Mouse (Mus musculus) midbrain, embryonic 15.5 days (tissue): ENCODE measurements around the gene Cacna1a. TPM values are rescaled to one million over a fixed set of nuclear protein-coding genes. Genes with fewer than 3 reads are reported as not detected.
"Not testable (repeated sequence)": the region's sequence is repeated elsewhere in the genome, so short reads cannot be mapped to it uniquely, and the experiment has no call there.

ENCODE experiments used
- ATAC-seq: fragments of 200-750 bp; cut with Nextera tagmentation; replicated peaks from 2 replicates; pipeline ENCODE4 v1.8.0; 2017; ENCODE audit warnings: moderate TSS enrichment
- H3K27ac ChIP-seq: fragments of 300-500 bp; sonication (generic); 2 replicates; pipeline ENCODE4 v1.5.1; 2015; ENCODE audit warnings: mild to moderate bottlenecking, inconsistent platforms
- H3K27me3 ChIP-seq: fragments of 300-500 bp; sonication (generic); replicated peaks from 2 replicates; pipeline ENCODE4 v1.6.1; 2015; ENCODE audit warnings: inconsistent platforms
- H3K36me3 ChIP-seq: fragments of 300-500 bp; sonication (generic); replicated peaks from 2 replicates; pipeline ENCODE4 v1.6.1; 2015; ENCODE audit warnings: inconsistent platforms
- H3K4me1 ChIP-seq: fragments of 300-500 bp; sonication (generic); 2 replicates; pipeline ENCODE4 v1.6.1; 2015; ENCODE audit warnings: inconsistent platforms
- H3K4me2 ChIP-seq: fragments of 300-500 bp; sonication (generic); 2 replicates; pipeline ENCODE4 v1.6.1; 2015; ENCODE audit warnings: inconsistent platforms, mild to moderate bottlenecking, moderate library complexity
- H3K4me3 ChIP-seq: fragments of 300-500 bp; sonication (generic); 2 replicates; pipeline ENCODE4 v1.5.1; 2015; ENCODE audit warnings: mild to moderate bottlenecking, inconsistent platforms
- H3K9ac ChIP-seq: fragments of 300-500 bp; sonication (generic); 2 replicates; pipeline ENCODE4 v1.6.1; 2015; ENCODE audit warnings: mild to moderate bottlenecking, inconsistent platforms
- H3K9me3 ChIP-seq: fragments of 300-500 bp; sonication (generic); 2 replicates; pipeline ENCODE4 v1.6.1; 2016; ENCODE audit warnings: inconsistent platforms
- WGBS: fragments of 180-500 bp; shearing (Covaris S2); methylation state at CpG from one replicate; pipeline ENCODE4 v1.1.7; 2015; ENCODE audit warnings: mixed read lengths; 5-methylcytosine and 5-hydroxymethylcytosine counted together
- polyA plus RNA-seq: library from polyadenylated mRNA; unstranded; fragments of >200 nt; fragmentation: Nextera tagmentation; extraction: Ambion mirVana; gene quantifications from 2 replicates; pipeline ENCODE4 v1.2.1, GENCODE M21; 2015

Cacna1a gene
- polyA plus RNA-seq, 1 experiment from 2014 or later = 24.8 TPM

DNA sequence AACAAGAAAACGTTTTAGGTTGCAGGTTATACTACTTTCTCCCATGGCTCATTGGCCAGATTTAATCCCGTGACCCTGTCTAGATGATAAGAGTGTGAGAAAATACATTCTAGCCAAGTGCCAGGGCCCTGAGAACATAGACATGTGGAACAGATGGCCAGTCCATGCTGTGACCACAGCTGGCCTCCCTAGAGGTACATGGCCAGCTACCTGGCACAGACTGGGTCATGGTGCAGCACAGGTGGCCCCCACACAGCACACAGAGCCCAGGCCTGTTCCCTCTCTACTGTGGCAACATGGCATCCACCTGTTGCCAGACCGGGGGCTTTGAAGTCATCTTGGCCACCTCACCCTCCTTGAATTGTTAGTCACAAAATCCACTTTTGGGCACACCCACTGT lies 101.0 kb downstream of the Cacna1a start:
- H3K27me3 ChIP-seq = no peaks in the 10 kb centered on the region
- H3K4me1 ChIP-seq = peaks cover 1% of the 10 kb centered on the region
- H3K9ac ChIP-seq = no peak overlapping the region
- H3K27ac ChIP-seq = no peak overlapping the region
- H3K9me3 ChIP-seq = no peaks in the 10 kb centered on the region
- H3K4me2 ChIP-seq = no peak overlapping the region
- WGBS = 86% methylated on average over 3 of the region's 3 CpGs
- no peak overlapping the region for H3K4me3 ChIP-seq
- H3K36me3 ChIP-seq = no peaks in the 10 kb centered on the region
- no peak for ATAC-seq

DNA sequence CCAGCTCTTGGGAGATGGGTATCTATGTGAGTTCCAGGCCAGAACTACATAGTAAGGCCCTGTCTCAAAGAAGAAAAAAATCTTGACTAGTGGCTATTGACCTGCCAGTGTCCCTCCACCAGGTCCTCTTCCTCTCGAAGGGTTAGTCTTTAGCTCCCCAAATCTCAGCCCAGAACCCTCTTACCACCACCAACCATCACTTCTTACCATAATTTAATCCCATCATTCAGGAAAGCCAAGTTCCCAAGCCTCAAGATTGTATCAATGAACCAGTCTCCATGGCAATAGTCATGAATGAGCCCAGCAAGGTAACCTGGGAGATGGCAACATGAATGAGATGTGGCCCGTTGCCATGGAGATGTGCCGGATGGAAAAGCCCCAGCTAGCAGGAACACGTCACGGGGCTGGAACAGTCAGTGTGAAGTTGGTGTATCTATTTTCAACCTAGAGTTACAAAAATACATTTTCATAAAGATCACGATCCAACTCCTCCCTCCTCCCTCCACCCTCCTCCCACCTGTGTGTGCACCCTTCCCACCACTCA lies 106.4 kb downstream of the Cacna1a start:
- Histone ChIP-seq H3K36me3 (no peaks in the 10 kb centered on the region), H3K4me1 (peaks cover 12% of the 10 kb centered on the region), H3K27me3 (no peaks in the 10 kb centered on the region), H3K4me3 (no peak overlapping the region), H3K27ac (no peak overlapping the region), H3K4me2 (no peak overlapping the region; the same call in 1 of the 2 replicates), H3K9ac (no peak overlapping the region), H3K9me3 (no peaks in the 10 kb centered on the region)
- peak; percentile 90 for ATAC-seq
- 39% methylated on average over 6 of the region's 6 CpGs for WGBS

DNA sequence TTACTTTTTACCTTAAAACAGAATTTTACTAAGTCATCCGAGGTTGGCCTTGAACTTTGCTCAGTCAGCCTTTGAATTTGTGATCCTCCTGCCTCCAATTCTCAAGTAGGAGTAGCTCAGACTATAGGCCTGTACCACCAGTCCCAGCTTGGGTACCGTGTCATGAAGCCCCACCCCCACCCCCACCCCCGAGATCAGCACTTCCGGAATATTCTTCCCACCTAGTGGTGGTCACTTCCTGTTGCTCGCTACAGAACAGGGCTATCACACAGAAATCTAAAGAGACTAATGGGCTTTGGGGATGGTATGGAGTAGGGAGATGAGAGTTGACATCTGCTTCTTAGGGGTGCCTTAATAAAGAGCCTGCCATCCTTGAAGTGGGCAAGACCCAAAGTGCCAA lies 112.9 kb downstream of the Cacna1a start:
- no peak for ATAC-seq
- H3K4me1 ChIP-seq = no peaks in the 10 kb centered on the region

DNA sequence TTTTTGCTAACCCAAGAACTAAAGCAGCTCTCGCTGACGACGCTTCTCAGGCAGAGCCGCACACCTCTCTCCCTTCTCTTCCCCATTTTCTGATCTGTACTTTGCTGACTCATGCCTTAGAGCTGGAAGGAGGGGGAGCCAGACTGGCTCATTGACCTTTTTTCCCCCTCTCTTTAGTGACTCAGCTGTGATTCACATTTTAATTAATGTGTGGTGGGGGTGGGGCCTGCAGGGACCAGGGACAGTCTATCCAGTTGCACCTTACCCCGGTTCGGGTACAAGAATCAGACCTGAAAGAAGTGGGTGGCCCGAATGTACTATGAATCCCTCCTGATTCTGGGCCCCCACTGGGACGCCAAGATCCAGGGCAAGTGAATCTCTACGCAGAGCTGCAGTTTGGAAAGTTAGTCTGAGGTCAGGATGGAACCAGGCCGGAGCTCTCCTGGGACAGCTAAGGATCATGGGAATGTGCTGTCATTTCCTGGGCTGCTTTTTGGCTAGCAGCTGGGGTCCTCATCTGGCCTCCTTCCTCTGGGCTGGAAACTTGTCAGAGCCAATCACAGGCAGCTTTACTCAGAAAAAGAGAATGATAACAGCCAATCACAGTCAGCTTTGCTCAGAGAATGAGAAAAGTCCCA lies 113.5 kb downstream of the Cacna1a start:
- Histone ChIP-seq H3K36me3 (no peaks in the 10 kb centered on the region), H3K4me3 (no peak overlapping the region), H3K27ac (no peak overlapping the region), H3K27me3 (no peaks in the 10 kb centered on the region), H3K9me3 (no peaks in the 10 kb centered on the region), H3K4me2 (no peak overlapping the region), H3K9ac (no peak overlapping the region), H3K4me1 (no peaks in the 10 kb centered on the region)
- ATAC-seq = no peak
- 70% methylated on average over 10 of the region's 10 CpGs for WGBS

More for the DNA sequence above, 112.9 kb downstream of the Cacna1a start:
- Histone ChIP-seq H3K27me3 (no peaks in the 10 kb centered on the region), H3K36me3 (no peaks in the 10 kb centered on the region), H3K4me2 (no peak overlapping the region), H3K9me3 (no peaks in the 10 kb centered on the region), H3K27ac (no peak overlapping the region), H3K9ac (no peak overlapping the region), H3K4me3 (no peak overlapping the region)
- 83% methylated on average over 5 of the region's 5 CpGs for WGBS

DNA sequence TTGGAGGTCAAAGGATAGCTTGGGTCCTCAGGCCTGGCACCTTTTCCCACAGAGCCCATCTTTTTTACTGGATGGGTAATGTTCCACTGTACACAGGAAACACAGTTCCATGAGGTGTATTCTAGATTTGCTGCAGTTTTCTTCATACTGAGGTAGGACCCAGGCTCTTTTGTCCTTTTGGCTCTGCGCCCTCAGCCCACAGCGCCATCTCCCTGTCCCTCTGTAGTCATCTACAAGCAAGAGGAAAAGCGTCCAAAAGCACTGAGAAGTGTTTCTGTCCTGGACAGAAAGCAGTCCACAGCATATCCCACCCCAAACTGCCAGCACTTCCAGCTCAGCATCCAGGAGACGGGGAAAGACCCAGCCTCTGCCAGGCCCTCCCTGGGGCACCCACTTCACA lies 114.4 kb downstream of the Cacna1a start:
- Histone ChIP-seq H3K36me3 (no peaks in the 10 kb centered on the region), H3K27ac (no peak overlapping the region), H3K27me3 (no peaks in the 10 kb centered on the region), H3K4me1 (no peaks in the 10 kb centered on the region), H3K4me2 (no peak overlapping the region), H3K9me3 (no peaks in the 10 kb centered on the region), H3K9ac (no peak overlapping the region), H3K4me3 (no peak overlapping the region)
- ATAC-seq = no peak
- 90% methylated on average over 4 of the region's 4 CpGs for WGBS

DNA sequence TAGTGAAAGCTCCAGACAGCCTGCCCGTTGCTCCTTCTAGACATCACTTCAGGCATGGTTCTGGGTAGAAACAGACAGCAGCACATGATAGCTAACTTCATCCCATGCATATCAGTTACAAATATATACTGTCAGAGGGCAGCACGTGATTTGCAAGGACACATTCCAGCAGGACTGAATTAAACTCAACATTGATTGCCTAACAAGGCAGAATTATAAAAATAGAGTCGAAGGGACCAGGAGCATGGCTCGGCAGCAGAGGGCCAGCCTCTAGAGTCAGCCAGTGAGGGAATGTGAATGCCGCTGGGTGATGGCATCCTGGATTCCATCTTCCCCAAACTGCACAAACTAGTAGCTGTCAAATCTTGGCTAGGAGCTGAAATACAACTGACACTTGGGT lies 119.0 kb downstream of the Cacna1a start:
- ATAC-seq = no peak
- Histone ChIP-seq H3K4me3 (no peak overlapping the region), H3K27me3 (no peaks in the 10 kb centered on the region), H3K9me3 (no peaks in the 10 kb centered on the region), H3K27ac (no peak overlapping the region), H3K4me2 (no peak overlapping the region), H3K9ac (no peak overlapping the region), H3K36me3 (no peaks in the 10 kb centered on the region), H3K4me1 (no peaks in the 10 kb centered on the region)
- 77% methylated on average over 5 of the region's 5 CpGs for WGBS

DNA sequence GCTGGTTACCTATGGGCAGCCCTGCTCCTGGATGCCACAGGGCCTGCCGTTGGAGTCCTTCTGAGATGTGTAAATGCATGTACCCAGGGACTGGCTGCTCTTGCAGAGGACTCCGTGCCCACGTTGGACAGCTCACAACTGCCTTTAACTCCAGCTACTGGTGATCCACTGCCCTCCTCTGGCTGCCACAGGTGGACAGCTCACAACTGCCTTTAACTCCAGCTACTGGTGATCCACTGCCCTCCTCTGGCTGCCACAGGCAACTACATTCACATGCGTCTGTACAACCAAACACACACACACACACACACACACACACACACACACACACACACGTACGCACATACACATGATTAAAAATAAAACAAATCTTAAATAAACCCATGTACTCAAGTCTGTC lies 121.5 kb downstream of the Cacna1a start:
- H3K9me3 ChIP-seq, H3K36me3 ChIP-seq, H3K27me3 ChIP-seq, H3K4me1 ChIP-seq, H3K4me3 ChIP-seq, H3K27ac ChIP-seq, ATAC-seq, H3K4me2 ChIP-seq, H3K9ac ChIP-seq: not testable (repeated sequence)
- 82% methylated on average over 6 of the region's 6 CpGs for WGBS

DNA sequence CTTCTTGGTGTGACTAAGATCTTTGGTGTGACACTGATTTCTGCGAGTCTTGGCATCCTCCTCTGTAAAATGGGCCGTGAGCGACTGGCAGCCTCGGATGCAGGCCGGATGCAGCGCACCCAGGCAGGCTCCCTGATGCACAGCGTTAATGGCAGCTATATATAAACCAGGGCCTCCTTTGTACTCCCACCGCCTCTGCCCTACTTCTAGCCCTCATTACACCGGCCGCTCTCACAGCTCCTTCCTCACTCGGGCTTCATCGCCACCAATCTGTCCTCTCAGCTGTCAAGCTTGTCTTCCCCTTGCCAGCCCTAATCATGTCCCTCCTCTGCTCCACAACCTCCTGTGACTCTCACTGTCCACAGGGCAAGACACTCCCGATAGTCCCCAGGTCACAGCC lies 123.4 kb downstream of the Cacna1a start:
- 88% methylated on average over 13 of the region's 13 CpGs for WGBS

DNA sequence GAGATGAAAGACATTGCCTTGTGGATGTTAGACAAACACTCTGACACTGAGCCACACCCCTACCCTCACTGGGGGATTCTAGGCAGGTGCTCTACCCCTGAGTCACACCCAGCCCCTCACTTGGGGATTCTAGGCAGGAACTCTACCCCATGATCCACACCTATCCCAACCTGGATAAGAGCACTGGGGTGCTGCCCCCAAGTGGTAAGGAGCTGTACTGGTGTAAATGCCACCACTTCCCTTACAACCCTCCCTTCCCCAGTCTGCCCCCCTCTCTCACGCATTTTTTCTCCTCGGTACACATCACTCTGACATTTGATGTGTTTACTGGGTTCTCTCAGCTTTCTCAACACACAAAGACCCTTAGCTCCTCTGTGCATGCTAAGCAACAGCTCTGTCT lies 125.5 kb downstream of the Cacna1a start:
- H3K4me3 ChIP-seq = no peak overlapping the region
- 30% methylated on average over 2 of the region's 2 CpGs for WGBS
- H3K36me3 ChIP-seq = 0 out of 2 replicates have a peak, but pooled peaks cover 3% of the 10 kb centered on the region
- H3K9me3 ChIP-seq = no peaks in the 10 kb centered on the region
- no peak overlapping the region for H3K27ac ChIP-seq
- no peak for ATAC-seq
- no peak overlapping the region for H3K9ac ChIP-seq
- H3K27me3 ChIP-seq = no peaks in the 10 kb centered on the region
- H3K4me2 ChIP-seq = no peak overlapping the region
- no peaks in the 10 kb centered on the region for H3K4me1 ChIP-seq

More for the DNA sequence above, 123.4 kb downstream of the Cacna1a start:
- no peaks in the 10 kb centered on the region for H3K36me3 ChIP-seq
- no peaks in the 10 kb centered on the region for H3K9me3 ChIP-seq
- H3K4me2 ChIP-seq = no peak overlapping the region
- H3K4me1 ChIP-seq = no peaks in the 10 kb centered on the region
- ATAC-seq = no peak
- no peak overlapping the region for H3K9ac ChIP-seq
- no peak overlapping the region for H3K27ac ChIP-seq
- H3K4me3 ChIP-seq = no peak overlapping the region
- H3K27me3 ChIP-seq = no peaks in the 10 kb centered on the region

DNA sequence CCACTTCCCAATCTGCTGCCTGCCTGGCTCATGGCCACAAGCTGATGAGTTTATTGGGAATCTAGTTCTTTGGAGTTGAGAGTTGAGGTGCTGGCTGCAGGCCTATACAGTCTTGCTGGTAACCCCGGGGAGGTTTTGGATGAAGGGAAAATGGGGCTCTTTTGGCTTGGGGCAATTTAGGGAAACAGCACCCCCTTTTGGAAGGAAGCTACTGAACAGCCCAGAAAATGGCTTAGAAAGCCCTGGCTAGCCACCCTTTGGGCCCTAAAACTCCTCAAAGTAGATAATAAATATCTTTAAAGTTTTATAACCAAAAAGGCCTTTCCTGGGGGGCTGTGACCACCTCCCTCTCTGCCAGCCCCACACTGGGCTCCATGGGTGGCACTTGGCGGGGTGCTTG lies 129.9 kb downstream of the Cacna1a start:
- Histone ChIP-seq H3K4me3 (no peak overlapping the region), H3K36me3 (peaks cover 16% of the 10 kb centered on the region; the same call in 1 of the 2 replicates), H3K9ac (no peak overlapping the region), H3K4me2 (no peak overlapping the region), H3K27me3 (no peaks in the 10 kb centered on the region), H3K9me3 (no peaks in the 10 kb centered on the region), H3K27ac (no peak overlapping the region), H3K4me1 (no peaks in the 10 kb centered on the region)
- ATAC-seq = no peak
- WGBS = 73% methylated on average over 2 of the region's 2 CpGs

DNA sequence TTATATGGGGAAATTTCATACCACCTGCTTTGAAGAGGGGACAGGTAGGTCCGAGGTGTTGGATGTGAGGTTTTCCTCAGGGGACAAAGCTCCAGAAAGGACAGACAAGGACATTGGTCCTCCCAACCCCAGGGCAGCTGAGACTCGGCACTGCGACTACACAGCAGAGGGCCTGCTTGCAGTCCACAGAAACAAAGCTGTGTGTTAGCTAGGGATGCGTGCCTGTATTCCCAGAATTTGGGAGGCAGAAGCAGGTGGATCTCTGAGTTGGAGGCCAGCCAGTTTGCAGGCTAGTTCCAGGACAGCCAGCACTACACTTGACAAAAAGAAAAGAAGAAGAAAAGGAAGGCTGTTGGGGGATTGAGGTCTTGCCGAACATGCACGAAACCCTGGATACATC lies 130.5 kb downstream of the Cacna1a start:
- Histone ChIP-seq H3K4me1 (no peaks in the 10 kb centered on the region), H3K9ac (no peak overlapping the region), H3K27me3 (no peaks in the 10 kb centered on the region), H3K27ac (no peak overlapping the region), H3K4me2 (no peak overlapping the region), H3K4me3 (no peak overlapping the region), H3K9me3 (no peaks in the 10 kb centered on the region), H3K36me3 (peaks cover 19% of the 10 kb centered on the region; the same call in 1 of the 2 replicates)
- no peak for ATAC-seq
- 88% methylated on average over 6 of the region's 6 CpGs for WGBS

DNA sequence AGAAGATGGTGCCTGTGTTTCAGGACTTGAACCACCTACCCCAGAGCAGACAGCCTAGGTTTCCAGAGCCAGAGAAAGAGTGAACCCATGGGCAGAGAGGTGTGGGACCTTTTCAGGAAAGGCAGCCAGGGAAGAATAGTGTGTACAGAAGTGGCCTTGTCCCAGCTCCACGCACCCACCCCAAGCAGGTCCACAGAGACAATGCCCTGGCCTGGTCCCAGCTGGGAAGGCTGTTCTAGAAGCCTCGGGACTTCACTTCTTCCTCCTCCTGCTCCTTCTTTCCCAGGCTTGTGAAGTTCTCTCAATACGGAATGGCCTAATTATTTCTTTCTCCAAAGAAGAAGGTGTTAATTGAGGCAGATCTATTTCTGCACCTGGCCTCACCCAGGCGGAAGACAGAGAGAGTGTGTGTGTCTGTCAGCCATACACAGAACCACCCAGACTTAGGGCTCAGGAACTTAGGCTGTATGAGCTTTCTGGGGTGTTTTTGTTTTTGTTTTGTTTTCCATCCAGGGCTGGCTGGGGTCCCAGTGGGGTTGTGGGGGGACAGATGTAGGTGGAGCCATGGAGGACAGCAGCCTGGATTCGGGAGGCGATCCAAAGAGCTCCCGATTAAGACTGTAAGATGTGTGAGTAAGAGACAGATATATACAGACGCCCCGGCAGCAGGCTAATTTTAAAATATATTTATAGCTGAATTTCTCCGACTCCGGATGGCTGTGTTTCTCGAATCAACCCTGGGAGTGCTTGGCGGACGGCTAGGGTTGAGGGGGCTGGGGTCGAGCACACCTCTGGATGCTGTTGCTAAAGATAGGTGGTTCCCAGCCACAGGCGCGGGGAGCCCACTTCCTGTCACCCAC lies 131.8 kb downstream of the Cacna1a start:
- Histone ChIP-seq H3K4me2 (no peak overlapping the region), H3K4me3 (no peak overlapping the region), H3K9me3 (no peaks in the 10 kb centered on the region), H3K27ac (no peak overlapping the region), H3K4me1 (no peaks in the 10 kb centered on the region), H3K36me3 (peaks cover 26% of the 10 kb centered on the region), H3K9ac (no peak overlapping the region), H3K27me3 (no peaks in the 10 kb centered on the region)
- no peak for ATAC-seq
- WGBS = 90% methylated on average over 17 of the region's 17 CpGs
